Mouse (Mus musculus) R1 (cell line): ENCODE measurements around the gene Gm14569.
A peak's percentile ranks its signal among the peaks of the same experiment; 100 is the strongest.

Source experiments
- DNase-seq: peaks from one replicate; pipeline ENCODE4 v3.0.0-alpha.2; 2018; ENCODE audit warnings: low read depth, low spot score

Gene Gm14569

GRCm38 (mm10) chrX:36491730-36492129 lies at the start of gene Gm14569:
TSS of gene Gm14569 (minus strand) at chrX:36491830.
- DNase-seq: no peak

DNA sequence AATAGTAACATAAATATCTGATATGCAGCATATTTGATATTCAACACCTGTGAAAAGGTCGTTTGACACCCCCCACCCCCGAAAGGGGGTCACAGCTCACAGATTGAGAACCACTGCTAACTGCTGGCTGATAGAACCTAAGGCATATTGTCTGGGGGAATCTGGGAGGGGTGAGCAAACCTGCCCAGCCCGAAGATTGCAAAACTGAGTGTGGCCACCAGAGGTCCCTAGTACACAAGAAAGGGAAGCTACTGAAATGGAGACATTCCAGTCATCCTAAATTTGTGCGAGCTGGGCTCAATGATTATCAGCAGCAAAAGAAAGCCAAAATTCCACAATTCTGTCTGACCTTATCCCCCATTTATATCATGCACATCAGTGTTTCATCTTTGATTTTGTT lies 42.9 kb upstream of the Gm14569 start:
- DNase-seq: peak; percentile 51

DNA sequence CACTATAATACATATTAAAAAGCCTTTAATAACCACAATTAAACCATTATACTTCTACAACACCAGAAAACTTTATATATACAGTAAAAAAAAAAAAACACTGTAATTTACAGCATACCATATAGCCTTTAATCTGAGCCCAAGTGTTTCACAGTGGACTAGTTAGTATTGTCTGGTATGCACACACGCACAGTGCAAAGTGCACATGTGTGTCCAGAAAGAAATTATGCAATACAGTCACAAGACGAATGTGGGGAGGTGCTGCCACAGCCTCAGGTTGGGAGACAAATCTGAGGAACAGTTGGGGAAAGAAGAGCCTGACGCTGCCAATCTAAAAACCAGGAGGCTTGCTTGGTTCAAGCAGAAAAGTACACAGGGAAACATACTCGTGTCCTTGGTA lies 42.1 kb upstream of the Gm14569 start:
- DNase-seq: no peak

GRCm38 (mm10) chrX:36530251-36530650 lies 38.6 kb upstream of the Gm14569 start:
- no peak for DNase-seq

DNA sequence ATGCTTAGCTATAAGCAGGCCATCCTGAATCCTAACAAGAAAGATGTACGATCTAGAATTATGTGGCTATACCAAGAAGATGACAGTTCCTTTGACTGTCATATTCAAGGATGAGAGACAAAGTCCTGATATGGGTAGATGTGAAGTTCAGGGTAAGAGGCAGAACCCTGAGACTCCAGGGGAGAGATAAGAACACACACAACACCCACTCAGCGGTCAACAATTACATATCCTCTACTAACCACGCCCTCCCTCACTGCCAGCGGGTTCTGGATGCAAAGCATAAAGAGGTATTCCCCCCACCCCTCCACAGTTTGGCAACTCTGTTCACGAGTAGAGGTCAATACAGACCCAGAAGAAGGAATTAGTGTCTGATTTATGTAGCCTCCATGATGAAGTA lies 32.1 kb upstream of the Gm14569 start:
- no peak for DNase-seq

GRCm38 (mm10) chrX:36513726-36514125 lies 22.1 kb upstream of the Gm14569 start:
- peak; percentile 13 for DNase-seq

- no peak for DNase-seq
Observed at GRCm38 (mm10) chrX:36513231-36513630, 21.6 kb upstream of the Gm14569 start.

GRCm38 (mm10) chrX:36506863-36507262 lies 15.2 kb upstream of the Gm14569 start:
- peak; percentile 18 for DNase-seq

GRCm38 (mm10) chrX:36489506-36489905 lies 2.1 kb downstream of the Gm14569 start:
- DNase-seq: peak; percentile 22

DNA sequence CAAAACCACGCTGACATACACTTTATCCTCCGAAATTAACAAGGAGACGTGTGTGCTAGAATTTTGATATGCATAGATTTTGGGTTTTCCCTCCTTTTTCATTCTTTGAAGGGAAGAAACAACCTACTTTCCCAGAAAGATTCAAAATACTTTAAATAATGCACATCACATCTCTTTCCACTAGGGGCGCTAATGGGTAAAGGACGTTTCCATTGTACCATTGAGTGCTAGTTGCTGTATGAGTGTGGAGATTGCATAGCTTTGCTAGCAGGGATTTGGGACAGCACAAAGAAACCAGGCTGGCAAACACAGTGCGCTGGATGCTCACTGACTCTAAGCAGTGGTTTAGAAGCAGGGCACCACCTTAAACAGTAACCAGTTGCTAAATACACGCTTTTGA lies 3.6 kb downstream of the Gm14569 start:
- DNase-seq: peak; percentile 30

DNA sequence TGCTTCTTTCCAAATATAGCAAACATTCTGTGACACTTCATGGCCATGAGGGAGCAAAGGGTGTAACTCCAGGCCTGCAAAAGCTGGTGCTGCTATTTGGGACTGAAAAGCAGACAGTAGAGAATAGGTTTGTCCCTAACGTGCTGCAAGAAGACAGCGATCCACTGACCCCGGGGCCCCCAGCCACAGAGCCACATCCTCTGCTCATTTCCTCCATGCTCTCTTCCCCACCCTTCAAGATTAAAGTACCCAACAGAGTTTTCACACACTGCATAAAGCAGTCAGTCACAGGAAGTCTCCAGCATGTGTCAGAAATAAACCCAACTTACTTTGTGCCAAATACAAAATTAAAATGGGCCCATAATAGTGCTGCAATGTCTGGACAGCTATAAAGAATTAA lies 16.8 kb downstream of the Gm14569 start:
- no peak for DNase-seq

DNA sequence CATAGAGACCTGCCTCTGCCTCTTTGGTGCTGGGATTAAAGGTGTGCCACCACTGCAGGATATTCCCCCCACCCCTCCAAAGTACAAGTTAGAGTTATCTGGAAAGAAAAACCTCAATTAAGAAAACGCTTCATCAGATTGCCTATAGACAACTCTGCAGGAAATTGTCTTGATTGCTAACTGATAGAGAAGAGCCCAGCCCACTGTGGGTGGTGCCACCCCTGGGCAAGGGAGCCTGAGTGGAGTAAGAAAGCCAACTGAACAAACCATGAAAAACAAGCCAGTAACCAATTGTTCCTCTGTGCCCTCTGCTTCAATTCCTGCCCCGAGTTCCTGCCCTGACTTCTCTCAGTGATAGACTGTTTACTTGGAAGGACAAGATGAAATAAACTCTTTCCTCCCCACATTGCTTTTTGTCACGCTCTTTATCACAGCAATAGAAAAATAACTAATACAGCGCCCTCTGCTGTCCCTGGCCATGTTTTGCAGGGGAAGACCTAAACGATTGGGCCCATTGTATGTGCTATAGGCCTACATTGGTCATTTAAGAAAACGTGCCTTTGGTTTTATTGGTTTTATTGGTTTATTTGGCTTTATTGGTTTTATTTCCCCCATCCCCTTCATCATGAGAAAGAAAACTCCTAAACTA lies 17.4 kb downstream of the Gm14569 start:
- peak; percentile 35 for DNase-seq

DNA sequence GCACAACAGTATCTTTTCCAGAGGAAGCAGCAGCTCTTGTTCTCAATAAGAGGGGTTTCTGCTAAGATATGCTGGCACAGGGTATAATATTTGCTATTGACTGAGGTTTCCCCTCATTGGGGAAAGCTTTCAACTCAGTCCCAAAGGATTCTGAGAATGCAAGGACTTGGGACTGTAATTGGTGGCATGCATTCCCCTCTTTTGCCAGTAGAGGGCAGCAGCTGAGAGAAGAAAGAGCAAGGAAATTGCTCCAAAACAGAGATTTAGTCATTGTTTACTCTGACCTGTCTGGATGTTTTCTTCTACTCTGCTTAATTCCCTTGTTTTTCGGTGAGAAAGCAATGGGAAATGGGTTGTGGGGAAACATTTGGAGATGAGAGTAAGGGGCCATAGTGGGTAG lies 35.6 kb downstream of the Gm14569 start:
- DNase-seq: peak; percentile 39

- no peak for DNase-seq
Observed at GRCm38 (mm10) chrX:36437932-36438331, 53.7 kb downstream of the Gm14569 start.

GRCm38 (mm10) chrX:36434993-36435392 lies 56.6 kb downstream of the Gm14569 start:
- DNase-seq: peak; percentile 53

GRCm38 (mm10) chrX:36419153-36419552 lies 72.5 kb downstream of the Gm14569 start:
- DNase-seq: no peak

GRCm38 (mm10) chrX:36402316-36402715 lies 89.3 kb downstream of the Gm14569 start:
- DNase-seq: peak; percentile 21

GRCm38 (mm10) chrX:36400980-36401379 lies 90.7 kb downstream of the Gm14569 start, which contains the start of gene Gm6268:
TSS of gene Gm6268 (plus strand) at chrX:36401280.
- DNase-seq: no peak

DNA sequence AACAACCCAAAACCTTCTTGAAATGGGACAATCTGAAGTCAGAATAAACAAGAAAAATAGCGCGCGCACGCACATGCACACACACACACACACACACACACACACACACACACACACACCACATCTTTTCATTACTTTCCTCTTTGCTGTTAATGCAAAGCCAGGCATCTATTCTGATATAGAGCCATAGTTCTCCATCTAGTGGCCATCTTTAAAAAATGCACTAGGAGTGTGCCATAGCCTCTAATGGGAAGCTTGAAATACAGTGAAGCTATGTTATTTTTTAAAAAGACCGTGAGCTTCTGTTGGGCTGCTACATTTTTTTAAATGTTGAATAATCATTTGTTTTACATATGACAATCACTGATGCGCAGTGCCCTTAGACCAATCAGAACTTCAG lies 98.4 kb downstream of the Gm14569 start:
- peak; percentile 8 for DNase-seq

GRCm38 (mm10) chrX:36392672-36393071 lies 99.0 kb downstream of the Gm14569 start:
- no peak for DNase-seq

DNA sequence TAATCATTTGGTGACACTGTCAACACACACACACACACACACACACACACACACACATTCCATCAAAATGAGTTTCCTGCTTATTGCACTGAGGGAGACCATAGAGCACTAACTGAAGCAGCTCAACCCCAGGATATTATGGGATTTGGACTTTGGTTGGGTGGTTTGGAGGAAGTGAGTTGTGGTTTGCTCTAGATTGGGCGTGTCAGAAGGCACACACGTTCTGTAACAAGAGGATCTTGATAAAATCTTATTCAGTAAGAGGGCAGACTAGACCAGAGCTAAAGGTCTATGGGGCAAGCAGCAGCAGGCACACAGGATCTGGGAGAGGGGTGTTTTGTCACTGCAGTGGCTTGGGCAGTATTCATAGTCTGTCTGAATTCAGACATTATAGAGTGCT lies 101.1 kb downstream of the Gm14569 start:
- DNase-seq: no peak

GRCm38 (mm10) chrX:36389971-36390370 lies 101.7 kb downstream of the Gm14569 start:
- no peak for DNase-seq

DNA sequence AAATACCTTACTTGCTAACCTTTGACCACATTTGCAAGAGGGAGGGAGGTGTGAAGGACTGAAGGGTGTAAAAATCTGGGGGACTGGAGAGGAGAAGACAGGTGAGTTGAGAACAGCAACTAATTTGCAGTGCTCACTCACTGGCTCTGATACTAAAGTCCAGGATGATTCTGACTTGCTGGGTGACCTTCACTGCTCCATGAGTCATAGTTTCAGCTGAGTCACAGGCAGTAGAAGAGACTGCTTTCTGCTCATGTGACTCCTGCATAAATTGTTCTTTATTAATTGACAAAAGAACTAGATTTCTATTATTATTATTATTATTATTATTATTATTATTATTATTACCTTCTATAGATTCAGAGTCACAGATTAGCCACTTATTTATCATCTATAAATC lies 106.3 kb downstream of the Gm14569 start:
- no peak for DNase-seq
